Mouse (Mus musculus): Measurements from ENCODE around the gene Zfp385c.

- TF ChIP-seq CTCF (IDR thresholded peaks at IDR 0.05; ENCODE audit: borderline replicate concordance, control insufficient read depth, extremely low read depth, insufficient read depth, low read length, poor library complexity) (no peak), POLR2A (IDR thresholded peaks at IDR 0.05; ENCODE audit: control insufficient read depth, extremely low read depth, insufficient read depth, low read length, poor library complexity) (no peak)
These were observed 64.2 kb downstream of the Zfp385c start for GRCm38 (mm10) chr11:100628056-100628455.
